11 mouse cellular contexts compared by ENCODE assay signal in the genomic region with DNA sequence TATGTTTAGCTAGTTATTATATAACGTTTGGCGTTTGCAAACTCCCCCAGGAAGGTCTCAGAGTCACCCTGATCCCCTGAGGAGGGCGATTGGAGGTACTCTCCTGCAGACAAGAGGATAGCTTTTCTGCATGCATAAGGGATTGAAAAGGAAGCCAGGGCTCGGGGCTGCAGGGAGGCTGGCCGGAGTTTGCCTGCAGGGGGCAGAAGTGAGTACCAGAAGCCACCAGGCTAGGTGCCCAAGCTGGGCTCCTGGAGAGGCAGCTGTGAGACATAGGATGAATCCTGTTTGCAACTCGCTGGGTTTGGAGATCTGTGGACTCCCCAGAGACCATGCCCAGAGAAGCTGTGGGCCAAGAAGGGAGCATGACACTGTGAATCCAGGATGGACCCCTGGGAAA. TPM values are rescaled to one million over a fixed set of nuclear protein-coding genes. Genes with fewer than 3 reads are reported as not detected.
DNase-seq lines count a peak whose midpoint lies in the region; ATAC-seq and TF ChIP-seq lines count a peak whose summit lies in the region.
"Had no signal": no experiment of that assay in that cellular context is flagged by ENCODE, and none has a peak within 500 bp of the region (broad histone marks: within the 10 kb centered on the region; RNA-seq: fewer than 3 reads in every experiment).

No protein-coding gene starts in this region.

- no peaks in the 10 kb centered on the region for H3K36me3 ChIP-seq in intestine, postnatal 0 days (ENCODE audit: control insufficient read depth, insufficient read depth)
- H3K36me3 ChIP-seq in intestine, embryonic 15.5 days: no peaks in the 10 kb centered on the region
- H3K36me3 ChIP-seq in midbrain, postnatal 0 days (ENCODE audit: insufficient read depth, low read length): no peaks in the 10 kb centered on the region
- H3K36me3 ChIP-seq in midbrain, embryonic 15.5 days (replicated peaks): no peaks in the 10 kb centered on the region
- no peaks in the 10 kb centered on the region for H3K36me3 ChIP-seq in neural tube, embryonic 11.5 days (ENCODE audit: control insufficient read depth, insufficient read depth, low read length)

- H3K4me2 ChIP-seq in intestine, postnatal 0 days (replicated peaks; ENCODE audit: low read depth): no peak overlapping the region
- no peak overlapping the region for H3K4me2 ChIP-seq in intestine, embryonic 15.5 days (replicated peaks)
- no peak overlapping the region for H3K4me2 ChIP-seq in midbrain, postnatal 0 days (ENCODE audit: low read depth, low read length, poor library complexity, severe bottlenecking)
- H3K4me2 ChIP-seq in midbrain, embryonic 15.5 days: no peak overlapping the region
- H3K4me2 ChIP-seq in neural tube, embryonic 11.5 days (ENCODE audit: low read depth): no peak overlapping the region
- H3K4me2 ChIP-seq: heart, embryonic 11.5 days had no signal

- peak; percentile 61 for TF ChIP-seq CTCF in intestine, postnatal 0 days (IDR thresholded peaks at IDR 0.05; ENCODE audit: low read depth)
- TF ChIP-seq CTCF in midbrain, postnatal 0 days (IDR thresholded peaks at IDR 0.05): peak; percentile 50; the same call in 1 of the 2 replicates

- no peak overlapping the region for H3K4me3 ChIP-seq in intestine, postnatal 0 days (ENCODE audit: low read depth, low read length)
- no peak overlapping the region for H3K4me3 ChIP-seq in intestine, embryonic 15.5 days (replicated peaks)
- H3K4me3 ChIP-seq in midbrain, postnatal 0 days (ENCODE audit: low read depth, low read length): no peak overlapping the region
- no peak overlapping the region for H3K4me3 ChIP-seq in midbrain, embryonic 15.5 days
- no peak overlapping the region for H3K4me3 ChIP-seq in neural tube, embryonic 11.5 days (ENCODE audit: low read depth, low read length)

- 0 out of 2 replicates have a peak, but pooled peaks cover 4% of the 10 kb centered on the region for H3K4me1 ChIP-seq in intestine, postnatal 0 days (replicated peaks; ENCODE audit: control insufficient read depth, insufficient read depth, low read length)
- H3K4me1 ChIP-seq in intestine, embryonic 15.5 days (replicated peaks): no peaks in the 10 kb centered on the region
- H3K4me1 ChIP-seq in midbrain, postnatal 0 days (ENCODE audit: insufficient read depth, low read length): no peaks in the 10 kb centered on the region
- no peaks in the 10 kb centered on the region for H3K4me1 ChIP-seq in midbrain, embryonic 15.5 days
- no peaks in the 10 kb centered on the region for H3K4me1 ChIP-seq in neural tube, embryonic 11.5 days (ENCODE audit: control insufficient read depth, insufficient read depth, low read length)

- no peak overlapping the region for H3K27ac ChIP-seq in intestine, postnatal 0 days (ENCODE audit: low read depth, low read length)
- no peak overlapping the region for H3K27ac ChIP-seq in intestine, embryonic 15.5 days
- no peak overlapping the region for H3K27ac ChIP-seq in midbrain, postnatal 0 days (ENCODE audit: low read depth, low read length)
- H3K27ac ChIP-seq in midbrain, embryonic 15.5 days: no peak overlapping the region
- H3K27ac ChIP-seq in neural tube, embryonic 11.5 days (ENCODE audit: low read depth, low read length): no peak overlapping the region

- H3K9ac ChIP-seq in intestine, postnatal 0 days (ENCODE audit: low read depth, low read length): no peak overlapping the region
- no peak overlapping the region for H3K9ac ChIP-seq in intestine, embryonic 15.5 days
- no peak overlapping the region for H3K9ac ChIP-seq in midbrain, postnatal 0 days (replicated peaks; ENCODE audit: low read length, poor library complexity, severe bottlenecking)
- no peak overlapping the region for H3K9ac ChIP-seq in midbrain, embryonic 15.5 days
- H3K9ac ChIP-seq in neural tube, embryonic 11.5 days (ENCODE audit: low read length): no peak overlapping the region

- no peaks in the 10 kb centered on the region for H3K27me3 ChIP-seq in intestine, postnatal 0 days (replicated peaks; ENCODE audit: control insufficient read depth, insufficient read depth, low read length)
- no peaks in the 10 kb centered on the region for H3K27me3 ChIP-seq in intestine, embryonic 15.5 days (replicated peaks)
- H3K27me3 ChIP-seq in midbrain, postnatal 0 days (ENCODE audit: insufficient read depth, low read length): no peaks in the 10 kb centered on the region
- no peaks in the 10 kb centered on the region for H3K27me3 ChIP-seq in midbrain, embryonic 15.5 days (replicated peaks)
- H3K27me3 ChIP-seq in neural tube, embryonic 11.5 days (ENCODE audit: control insufficient read depth, insufficient read depth, low read length): no peaks in the 10 kb centered on the region

- ATAC-seq in intestine, postnatal 0 days: no peak
- no peak for ATAC-seq in intestine, embryonic 15.5 days
- no peak for ATAC-seq in midbrain, postnatal 0 days (ENCODE audit: low FRiP score)
- no peak for ATAC-seq in midbrain, embryonic 15.5 days (replicated peaks)
- no peak for ATAC-seq in neural tube, embryonic 11.5 days (ENCODE audit: insufficient read depth, low FRiP score, low TSS enrichment)

- no peaks in the 10 kb centered on the region for H3K9me3 ChIP-seq in intestine, postnatal 0 days (ENCODE audit: control insufficient read depth)
- no peaks in the 10 kb centered on the region for H3K9me3 ChIP-seq in intestine, embryonic 15.5 days
- H3K9me3 ChIP-seq in midbrain, postnatal 0 days (ENCODE audit: low read length): no peaks in the 10 kb centered on the region
- no peaks in the 10 kb centered on the region for H3K9me3 ChIP-seq in midbrain, embryonic 15.5 days
- H3K9me3 ChIP-seq in neural tube, embryonic 11.5 days (ENCODE audit: control insufficient read depth, low read length): no peaks in the 10 kb centered on the region

- peak; percentile 15 to 31 for DNase-seq in adrenal gland, adult 18-20 months (ENCODE audit: low spot score in 2 of 2)
- DNase-seq in adrenal gland, postnatal 25 days: no peak
- DNase-seq in midbrain, postnatal 0 days (ENCODE audit: low spot score): no peak
- peak; percentile 56 for DNase-seq in neural tube, embryonic 11.5 days (ENCODE audit: low spot score)
- DNase-seq in lung, postnatal 25 days (ENCODE audit: low spot score): no peak
- DNase-seq: B cell, adult 2 months; kidney, postnatal 14 days had no signal

- 41% methylated on average over 6 of the region's 6 CpGs for WGBS in intestine, postnatal 0 days
- 35% methylated on average over 6 of the region's 6 CpGs for WGBS in intestine, embryonic 15.5 days
- 23% methylated on average over 6 of the region's 6 CpGs for WGBS in midbrain, postnatal 0 days
- WGBS in midbrain, embryonic 15.5 days: 25% methylated on average over 6 of the region's 6 CpGs
- 38% methylated on average over 6 of the region's 6 CpGs for WGBS in neural tube, embryonic 11.5 days

RNA-seq across cellular contexts. Expression of a gene that starts 19.3 kb away (rescaled TPM):
- 10 to 100 TPM; 16.9 to 22.8 TPM for total RNA-seq in adrenal gland, adult 18-20 months (2021)
- total RNA-seq in adrenal gland, postnatal 25 days (2021): 15.1 and 17.8 TPM in 2 replicates
- polyA plus RNA-seq in intestine, postnatal 0 days (2015; fragmentation: Nextera tagmentation; extraction: Ambion mirVana): 5.7 TPM in 2 replicates
- 8.2 and 8.9 TPM in 2 replicates for polyA plus RNA-seq in intestine, embryonic 15.5 days (2015; fragmentation: Nextera tagmentation; extraction: Ambion mirVana)
- total RNA-seq in midbrain, postnatal 0 days (2014; rRNA removed): 149 and 202 TPM in 2 replicates
- polyA plus RNA-seq in midbrain, postnatal 0 days (2015; fragmentation: Nextera tagmentation; extraction: Ambion mirVana): 13.6 and 15.6 TPM in 2 replicates
- polyA plus RNA-seq in midbrain, embryonic 15.5 days (2015; fragmentation: Nextera tagmentation; extraction: Ambion mirVana): 31.0 and 31.7 TPM in 2 replicates
- 20.4 and 21.0 TPM in 2 replicates for polyA plus RNA-seq in neural tube, embryonic 11.5 days (2014; fragmentation: Nextera tagmentation; extraction: Ambion mirVana)

RNA-seq across cellular contexts. Expression of a gene that starts 30.9 kb away (rescaled TPM):
- total RNA-seq in adrenal gland, adult 18-20 months (2021): 100 to 1,000 TPM in 1 of 2 experiments, 10 to 100 TPM in 1; 69.3 to 122 TPM
- total RNA-seq in adrenal gland, postnatal 25 days (2021): 24.4 and 28.3 TPM in 2 replicates
- 67.7 and 71.4 TPM in 2 replicates for polyA plus RNA-seq in intestine, postnatal 0 days (2015; fragmentation: Nextera tagmentation; extraction: Ambion mirVana)
- polyA plus RNA-seq in intestine, embryonic 15.5 days (2015; fragmentation: Nextera tagmentation; extraction: Ambion mirVana): 67.2 and 68.8 TPM in 2 replicates
- 60.0 and 71.3 TPM in 2 replicates for total RNA-seq in midbrain, postnatal 0 days (2014; rRNA removed)
- 64.3 and 72.3 TPM in 2 replicates for polyA plus RNA-seq in midbrain, postnatal 0 days (2015; fragmentation: Nextera tagmentation; extraction: Ambion mirVana)
- polyA plus RNA-seq in midbrain, embryonic 15.5 days (2015; fragmentation: Nextera tagmentation; extraction: Ambion mirVana): 39.7 and 49.0 TPM in 2 replicates
- polyA plus RNA-seq in neural tube, embryonic 11.5 days (2014; fragmentation: Nextera tagmentation; extraction: Ambion mirVana): 24.2 and 27.3 TPM in 2 replicates

RNA-seq across cellular contexts. Expression of a gene that starts 37.8 kb away (rescaled TPM):
- 10 to 100 TPM; 53.3 to 99.1 TPM for total RNA-seq in adrenal gland, adult 18-20 months (2021)
- total RNA-seq in adrenal gland, postnatal 25 days (2021): 18.2 and 22.5 TPM in 2 replicates
- 42.5 and 42.9 TPM in 2 replicates for polyA plus RNA-seq in intestine, postnatal 0 days (2015; fragmentation: Nextera tagmentation; extraction: Ambion mirVana)
- 33.3 and 36.3 TPM in 2 replicates for polyA plus RNA-seq in intestine, embryonic 15.5 days (2015; fragmentation: Nextera tagmentation; extraction: Ambion mirVana)
- total RNA-seq in midbrain, postnatal 0 days (2014; rRNA removed): 62.7 and 79.7 TPM in 2 replicates
- polyA plus RNA-seq in midbrain, postnatal 0 days (2015; fragmentation: Nextera tagmentation; extraction: Ambion mirVana): 39.0 and 39.7 TPM in 2 replicates
- polyA plus RNA-seq in midbrain, embryonic 15.5 days (2015; fragmentation: Nextera tagmentation; extraction: Ambion mirVana): 21.7 and 28.4 TPM in 2 replicates
- 12.3 and 13.3 TPM in 2 replicates for polyA plus RNA-seq in neural tube, embryonic 11.5 days (2014; fragmentation: Nextera tagmentation; extraction: Ambion mirVana)

RNA-seq across cellular contexts. Expression of a gene that starts 43.5 kb away (rescaled TPM):
- 100 to 1,000 TPM in 1 of 2 experiments, 10 to 100 TPM in 1; 75.0 to 120 TPM for total RNA-seq in adrenal gland, adult 18-20 months (2021)
- total RNA-seq in adrenal gland, postnatal 25 days (2021): 21.3 and 28.7 TPM in 2 replicates
- polyA plus RNA-seq in intestine, postnatal 0 days (2015; fragmentation: Nextera tagmentation; extraction: Ambion mirVana): 44.8 and 48.0 TPM in 2 replicates
- 50.0 and 58.6 TPM in 2 replicates for polyA plus RNA-seq in intestine, embryonic 15.5 days (2015; fragmentation: Nextera tagmentation; extraction: Ambion mirVana)
- 48.5 and 48.8 TPM in 2 replicates for total RNA-seq in midbrain, postnatal 0 days (2014; rRNA removed)
- 38.8 and 44.4 TPM in 2 replicates for polyA plus RNA-seq in midbrain, postnatal 0 days (2015; fragmentation: Nextera tagmentation; extraction: Ambion mirVana)
- polyA plus RNA-seq in midbrain, embryonic 15.5 days (2015; fragmentation: Nextera tagmentation; extraction: Ambion mirVana): 25.1 and 33.3 TPM in 2 replicates
- 11.8 and 13.8 TPM in 2 replicates for polyA plus RNA-seq in neural tube, embryonic 11.5 days (2014; fragmentation: Nextera tagmentation; extraction: Ambion mirVana)

Comparison
In these comparisons a context has a peak if more than half of its experiments do, and no peak if none do; other contexts are left out.
1. DNase-seq: peak in adrenal gland, adult 18-20 months (2 of 2) and neural tube, embryonic 11.5 days (single experiment); none in adrenal gland, postnatal 25 days (single experiment), midbrain, postnatal 0 days (single experiment) and lung, postnatal 25 days (single experiment).